In the genomic region with DNA sequence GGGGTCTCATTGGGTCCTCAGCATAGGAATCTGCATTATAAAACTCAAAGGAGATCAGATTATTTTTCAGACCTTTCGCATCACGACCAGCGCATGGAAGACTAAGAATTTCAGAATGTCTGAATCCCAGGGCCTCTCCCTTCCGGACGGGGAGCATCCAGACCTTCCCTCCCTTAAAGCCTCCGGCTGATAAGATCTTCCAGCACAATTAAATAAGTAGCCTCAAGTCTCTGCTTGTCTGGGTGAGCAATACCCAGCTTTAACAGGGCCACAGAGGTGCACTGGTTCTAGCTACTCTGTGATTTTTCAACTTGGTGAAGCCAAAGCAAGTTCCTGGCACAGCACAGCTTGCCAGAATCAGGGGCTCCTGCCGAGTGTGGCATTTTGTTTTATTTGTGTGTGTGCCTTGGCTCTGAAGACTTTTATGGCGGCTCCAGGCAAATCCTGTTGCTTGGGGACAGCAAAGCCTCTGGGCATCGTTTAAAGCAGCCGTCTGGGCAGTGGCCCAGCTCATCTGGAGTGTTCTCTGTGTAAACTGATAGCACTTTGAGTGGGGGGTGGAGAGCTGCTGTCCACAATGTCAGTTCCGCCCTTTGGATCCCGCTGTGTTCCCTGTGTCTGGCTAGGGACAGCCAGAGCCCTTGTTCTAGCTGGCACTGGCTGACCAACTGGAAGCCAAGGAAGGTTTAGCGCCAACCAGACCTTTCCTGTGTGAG, we compare ENCODE assay signal across 8 mouse cellular contexts. TPM values are rescaled to one million over a fixed set of nuclear protein-coding genes. Genes with fewer than 3 reads are reported as not detected.
DNase-seq lines count a peak whose midpoint lies in the region; ATAC-seq and TF ChIP-seq lines count a peak whose summit lies in the region.

No protein-coding gene starts in this region.

- peak; percentile 69 for DNase-seq in cerebellum, adult 11-12 months
- peak; percentile 17 for DNase-seq in forelimb bud, embryonic 11.5 days (ENCODE audit: low read depth, low spot score)
- peak; percentile 86 for DNase-seq in heart, postnatal 4 days
- DNase-seq in layer of hippocampus, postnatal 10 days (ENCODE audit: low spot score in 2 of 2) = peak; percentile 64 to 70
- peak; percentile 81 for DNase-seq in lung, embryonic 14.5 days
- DNase-seq in ovary, postnatal 36 days (ENCODE audit: low spot score) = peak; percentile 53
- no peak for DNase-seq in spleen, adult 18-20 months

- peaks cover 3% of the 10 kb centered on the region for H3K36me3 ChIP-seq in ES-Bruce4 (ENCODE audit: control insufficient read depth, insufficient read depth, low read length, poor library complexity, severe bottlenecking)
- H3K36me3 ChIP-seq in lung, embryonic 14.5 days (ENCODE audit: insufficient read depth) = peaks cover 8% of the 10 kb centered on the region; the same call in 1 of the 2 replicates

- H3K9ac ChIP-seq in ES-Bruce4 (ENCODE audit: low read depth, poor library complexity, severe bottlenecking) = peak overlapping the region; percentile 40; the same call in 1 of the 2 replicates
- 0 out of 2 replicates have a peak overlapping the region, but pooled peaks have one; percentile 24 for H3K9ac ChIP-seq in lung, embryonic 14.5 days

- TF ChIP-seq POLR2A in ES-Bruce4 (IDR thresholded peaks at IDR 0.05; ENCODE audit: insufficient read depth, low read length) = no peak

- ATAC-seq in lung, embryonic 14.5 days (ENCODE audit: insufficient read depth) = peak; percentile 70

- 0 out of 2 replicates have a peak, but pooled peaks have one; percentile 26 for TF ChIP-seq EP300 in ES-Bruce4 (IDR thresholded peaks at IDR 0.05; ENCODE audit: insufficient read depth, low read depth, low read length)

- peak overlapping the region; percentile 43 for H3K27ac ChIP-seq in ES-Bruce4 (ENCODE audit: insufficient read depth, low read length)
- H3K27ac ChIP-seq in lung, embryonic 14.5 days (ENCODE audit: low read depth) = peak overlapping the region; percentile 38; the same call in 1 of the 2 replicates

- no peak for TF ChIP-seq CTCF in ES-Bruce4 (IDR thresholded peaks at IDR 0.05; ENCODE audit: low read depth, low read length)
- TF ChIP-seq CTCF in lung, embryonic 14.5 days (IDR thresholded peaks at IDR 0.05; ENCODE audit: low read depth) = no peak

- H3K4me1 ChIP-seq in ES-Bruce4 (ENCODE audit: control insufficient read depth, insufficient read depth, low read length) = no peaks in the 10 kb centered on the region
- H3K4me1 ChIP-seq in lung, embryonic 14.5 days (ENCODE audit: insufficient read depth) = peaks cover 7% of the 10 kb centered on the region

- H3K27me3 ChIP-seq in ES-Bruce4 (ENCODE audit: control insufficient read depth, insufficient read depth, low read length, poor library complexity, severe bottlenecking) = no peaks in the 10 kb centered on the region
- no peaks in the 10 kb centered on the region for H3K27me3 ChIP-seq in lung, embryonic 14.5 days (ENCODE audit: insufficient read depth, low read length)

- H3K4me2 ChIP-seq in lung, embryonic 14.5 days = peak overlapping the region; percentile 60

- H3K4me3 ChIP-seq in ES-Bruce4 (ENCODE audit: low read depth, low read length) = peak overlapping the region; percentile 42
- H3K4me3 ChIP-seq in lung, embryonic 14.5 days (ENCODE audit: low read depth, low read length) = peak overlapping the region; percentile 25

- H3K9me3 ChIP-seq in ES-Bruce4 (replicated peaks; ENCODE audit: control insufficient read depth, insufficient read depth, low read length, poor library complexity, severe bottlenecking) = no peaks in the 10 kb centered on the region
- no peaks in the 10 kb centered on the region for H3K9me3 ChIP-seq in lung, embryonic 14.5 days (ENCODE audit: low read depth, low read length)

- WGBS in lung, embryonic 14.5 days = 21% methylated on average over 13 of the region's 13 CpGs

RNA-seq across cellular contexts. Expression of gene Aox1, which starts 0.6 kb away (rescaled TPM):
- 0.37 and 0.52 TPM in 2 replicates for polyA plus RNA-seq in ES-Bruce4 (2011; ENCODE audit: insufficient read depth, insufficient read length, low read depth, missing spikeins)
- total RNA-seq in heart, postnatal 4 days (2021) = 1 to 10 TPM; 1.5 to 1.7 TPM
- total RNA-seq in layer of hippocampus, postnatal 10 days (2021) = 1 to 10 TPM; 1.5 to 1.9 TPM
- polyA plus RNA-seq in lung, embryonic 14.5 days (2014; fragmentation: Nextera tagmentation; extraction: Ambion mirVana) = 0.41 and 0.72 TPM in 2 replicates

RNA-seq across cellular contexts. Expression of gene Kctd18, which starts 11.6 kb away (rescaled TPM):
- polyA plus RNA-seq in ES-Bruce4 (2011; ENCODE audit: insufficient read depth, insufficient read length, low read depth, missing spikeins) = 21.3 and 24.2 TPM in 2 replicates
- total RNA-seq in heart, postnatal 4 days (2021) = 10 to 100 TPM; 10.4 to 10.9 TPM
- 10 to 100 TPM; 24.4 to 25.7 TPM for total RNA-seq in layer of hippocampus, postnatal 10 days (2021)
- polyA plus RNA-seq in lung, embryonic 14.5 days (2014; fragmentation: Nextera tagmentation; extraction: Ambion mirVana) = 17.2 and 18.4 TPM in 2 replicates

RNA-seq across cellular contexts. Expression of gene Sgo2a, which starts 34.5 kb away (rescaled TPM):
- polyA plus RNA-seq in ES-Bruce4 (2011; ENCODE audit: insufficient read depth, insufficient read length, low read depth, missing spikeins) = 88.7 and 99.4 TPM in 2 replicates
- total RNA-seq in heart, postnatal 4 days (2021) = 10 to 100 TPM; 18.0 to 22.5 TPM
- 1 to 10 TPM; 1.7 to 1.9 TPM for total RNA-seq in layer of hippocampus, postnatal 10 days (2021)
- 27.1 and 28.8 TPM in 2 replicates for polyA plus RNA-seq in lung, embryonic 14.5 days (2014; fragmentation: Nextera tagmentation; extraction: Ambion mirVana)

Comparison
In these comparisons a context has a peak if more than half of its experiments do, and no peak if none do; other contexts are left out.
1. DNase-seq: peak in cerebellum, adult 11-12 months (single experiment), forelimb bud, embryonic 11.5 days (single experiment), heart, postnatal 4 days (single experiment), layer of hippocampus, postnatal 10 days (2 of 2), lung, embryonic 14.5 days (single experiment) and ovary, postnatal 36 days (single experiment); none in spleen, adult 18-20 months (0 of 2).
2. RNA of gene Sgo2a, which starts 34.5 kb away (total RNA-seq): 18.0 to 22.5 TPM in heart, postnatal 4 days; 1.7 to 1.9 TPM in layer of hippocampus, postnatal 10 days; every median in the first group is over 4 times any median in the second.